Mouse (Mus musculus): ENCODE results near the gene B4galnt1.
"Not testable (repeated sequence)": the region's sequence is repeated elsewhere in the genome, so short reads cannot be mapped to it uniquely, and the experiment has no call there.

B4galnt1 gene

DNA sequence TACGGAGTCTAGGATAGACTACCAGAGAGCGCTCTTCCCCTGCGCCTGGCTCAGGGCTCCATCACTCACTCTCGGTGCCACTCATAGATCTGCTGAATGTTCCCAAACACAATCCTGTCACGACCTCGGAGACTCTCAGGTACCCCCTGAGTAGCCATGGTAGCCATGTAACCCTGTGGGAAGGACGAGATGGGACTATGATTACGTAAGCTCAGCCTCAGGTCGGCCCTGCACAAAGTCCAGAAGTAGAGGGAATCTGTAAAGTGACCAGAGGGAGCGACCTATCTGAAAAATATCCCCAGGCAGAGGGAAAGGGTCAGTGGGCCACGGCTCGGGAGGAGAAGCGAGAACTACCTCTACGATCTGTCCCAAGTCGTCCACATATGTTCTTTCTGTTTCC lies 20.5 kb downstream of the B4galnt1 start:
- in situ Hi-C loops (cut with MboI, MseI): loop anchor here (10.0 kb wide), 1 partner anchor 129 kb away; the partner anchor contains the start of gene Mars

DNA sequence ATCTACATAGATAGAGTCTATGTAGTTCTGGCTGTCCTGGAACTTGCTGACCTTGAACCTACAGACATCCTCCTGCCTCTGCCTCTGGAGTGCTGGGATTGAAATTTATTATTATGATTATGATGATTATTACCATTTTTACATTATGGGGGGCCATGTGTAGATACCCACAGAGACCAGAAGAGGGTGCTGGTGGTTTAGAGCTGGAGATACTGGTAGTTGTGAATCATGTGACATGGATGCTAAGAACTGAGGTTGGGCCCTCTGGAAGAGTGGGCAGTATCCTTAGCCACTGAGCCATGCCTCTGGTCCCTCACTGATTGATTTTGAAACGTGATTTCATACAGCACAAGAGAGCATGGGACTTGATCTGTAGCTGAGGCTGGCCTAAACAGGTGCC lies 21.4 kb downstream of the B4galnt1 start:
- in situ Hi-C loops (cut with MboI, MseI): loop anchor here (10.0 kb wide), 1 partner anchor 128 kb away; the partner anchor contains the start of gene Mars

DNA sequence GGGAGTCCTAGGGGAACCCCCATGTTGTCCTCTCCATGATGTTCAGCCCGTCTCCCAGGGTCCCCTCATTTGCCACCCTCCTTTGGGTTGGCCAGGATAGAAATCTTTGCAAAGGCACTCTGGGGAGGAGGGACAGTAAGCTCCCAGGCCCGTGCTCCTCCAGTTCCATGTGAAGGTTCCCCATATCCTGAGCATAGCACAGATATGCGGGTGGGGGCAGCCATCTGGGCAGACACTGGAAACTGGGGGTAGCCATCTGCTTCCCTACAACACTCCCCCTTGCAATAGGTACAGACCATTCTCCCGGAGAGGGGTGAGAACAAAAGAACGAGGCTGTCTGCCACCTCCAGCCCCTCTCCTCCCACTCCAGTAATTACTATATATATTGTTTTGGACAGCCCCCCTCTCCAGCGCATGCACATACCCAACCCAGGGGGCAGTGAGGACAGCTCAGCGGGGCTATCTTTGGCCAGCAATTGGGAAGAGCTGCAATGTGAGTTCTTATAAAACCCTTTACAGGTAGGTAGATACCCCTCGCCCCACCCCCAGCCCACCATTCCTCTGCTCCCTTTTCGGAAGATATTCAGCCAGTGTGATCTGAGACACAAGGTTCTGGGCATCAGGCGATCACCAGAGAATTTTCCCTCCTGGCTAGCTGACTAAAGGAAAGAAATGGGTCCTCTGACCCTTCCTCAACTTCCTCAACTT lies 22.5 kb downstream of the B4galnt1 start:
- in situ Hi-C loops (cut with MboI, MseI): loop anchor here (10.0 kb wide), 1 partner anchor 127 kb away; the partner anchor contains the start of gene Mars

DNA sequence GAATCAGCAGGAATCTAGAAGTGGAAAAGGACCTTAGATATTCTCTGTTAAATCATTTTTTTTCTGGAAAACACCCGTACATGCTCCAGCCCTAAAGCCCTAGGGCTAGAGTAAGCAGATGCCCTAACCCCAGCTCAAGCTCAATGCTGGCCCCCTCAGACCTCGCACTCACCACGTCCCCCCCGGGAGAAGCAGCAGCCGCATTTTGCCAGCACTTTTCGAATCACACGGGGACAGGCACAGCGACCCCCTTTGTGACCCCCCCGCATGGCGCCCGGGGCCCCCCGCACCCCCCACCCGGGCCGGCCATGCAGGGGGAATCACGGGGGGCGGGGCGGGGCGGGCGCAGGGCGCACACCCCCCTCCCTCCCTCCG lies 23.0 kb downstream of the B4galnt1 start:
- in situ Hi-C loops (cut with MboI, MseI): loop anchor here (10.0 kb wide), 1 partner anchor 127 kb away; the partner anchor contains the start of gene Mars

DNA sequence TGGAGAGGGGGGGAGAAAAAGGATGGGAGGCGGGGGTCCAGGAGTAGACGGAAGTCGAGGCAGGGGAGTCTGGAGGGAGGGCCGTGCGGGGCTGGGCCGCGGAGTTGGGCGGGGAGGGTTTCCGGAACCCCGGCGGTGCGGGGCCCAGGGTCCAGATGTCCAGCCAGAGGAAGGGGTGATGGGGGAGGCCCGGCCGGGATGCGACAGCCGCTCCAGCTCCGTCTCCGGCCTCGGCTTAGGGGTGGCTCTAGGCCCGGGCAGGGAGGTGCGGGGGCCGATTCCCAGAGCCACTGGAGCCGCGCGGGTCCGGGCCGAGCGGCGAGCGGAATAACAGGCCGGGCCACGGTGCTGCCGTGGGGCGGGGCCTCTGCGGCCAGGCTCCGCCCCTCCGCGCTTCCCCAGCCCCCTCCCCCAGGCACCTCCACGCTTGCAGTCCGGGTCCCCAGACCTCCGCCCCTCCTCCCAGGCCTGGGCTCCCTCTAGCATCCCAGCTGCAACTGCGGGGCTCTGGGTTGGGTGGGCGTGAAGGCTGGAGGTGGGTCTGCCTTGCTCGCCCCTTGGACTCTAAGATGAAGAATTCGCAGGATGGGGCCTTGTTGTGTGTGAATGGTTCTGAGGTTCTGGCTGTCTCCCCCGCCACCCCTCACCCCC lies 23.6 kb downstream of the B4galnt1 start:
- in situ Hi-C loops (cut with MboI, MseI): loop anchor here (10.0 kb wide), 1 partner anchor 126 kb away; the partner anchor contains the start of gene Mars

DNA sequence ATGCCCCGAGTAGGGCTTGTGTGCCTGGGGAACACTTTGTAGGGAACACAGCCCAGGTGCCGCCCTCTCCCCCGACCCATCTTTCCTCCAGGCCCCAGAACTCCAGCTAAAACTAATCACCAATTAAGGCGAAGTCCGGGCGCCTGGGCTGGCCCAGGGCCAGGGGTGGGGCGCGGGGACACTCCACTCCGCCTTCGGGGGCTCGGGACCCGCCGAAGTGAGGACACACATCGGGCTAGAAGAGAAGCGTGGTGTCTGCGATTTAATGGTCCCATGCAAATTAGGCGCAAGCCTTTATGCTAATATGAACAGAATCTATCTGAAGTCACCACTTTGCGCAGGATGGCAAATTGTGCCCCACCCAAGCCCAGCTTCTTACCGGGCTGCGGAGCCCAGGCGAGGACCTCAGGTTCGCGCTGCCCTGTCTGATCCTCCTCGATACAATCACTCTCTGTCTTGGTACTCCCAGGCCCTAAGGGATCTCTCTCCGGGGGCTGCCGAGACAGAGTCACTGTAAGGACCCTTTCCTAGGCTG lies 24.2 kb downstream of the B4galnt1 start:
- in situ Hi-C loops (cut with MboI, MseI): loop anchor here (10.0 kb wide), 1 partner anchor 126 kb away; the partner anchor contains the start of gene Mars

DNA sequence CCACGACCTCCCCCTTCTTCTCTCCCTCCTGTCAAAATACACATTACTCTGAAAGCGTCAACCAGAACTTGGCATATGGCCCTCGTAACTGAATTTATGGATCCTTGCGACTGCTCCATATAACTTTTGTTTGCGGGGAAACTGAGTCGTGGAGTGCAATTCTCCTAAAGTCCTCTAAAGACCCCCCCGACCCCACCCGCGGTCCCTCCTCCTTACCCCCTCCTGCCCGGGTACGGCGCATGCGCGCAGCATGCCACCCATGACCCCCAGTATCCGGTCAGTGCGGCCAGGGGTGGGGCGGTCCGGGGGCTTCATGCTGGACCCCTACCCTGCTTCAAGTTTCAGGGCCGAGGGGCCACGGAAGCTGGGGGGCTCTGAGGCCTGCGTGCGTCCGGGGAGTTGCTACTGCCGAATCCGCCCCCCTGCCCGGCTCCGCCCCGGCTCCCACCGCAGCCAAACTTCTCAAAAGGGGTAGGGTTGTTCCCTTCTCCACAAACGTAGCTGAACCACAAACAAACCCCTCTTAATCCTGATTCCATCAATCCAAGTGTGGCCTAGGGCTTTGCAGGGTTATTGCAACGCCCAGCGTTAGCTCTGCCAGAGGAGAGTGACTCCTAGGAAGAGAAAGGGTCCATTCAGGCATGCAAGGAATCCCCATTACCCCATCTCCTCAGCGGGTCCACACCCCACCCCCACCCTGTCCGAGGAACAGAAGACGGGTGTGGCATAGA lies 24.8 kb downstream of the B4galnt1 start, which contains the start of gene Arhgef25:
Gene Arhgef25, minus strand, starts transcription at position 433 of the 731 bp plus-strand sequence.
- in situ Hi-C loops (cut with MboI, MseI): loop anchor here (10.0 kb wide), 1 partner anchor 125 kb away; the partner anchor contains the start of gene Mars

DNA sequence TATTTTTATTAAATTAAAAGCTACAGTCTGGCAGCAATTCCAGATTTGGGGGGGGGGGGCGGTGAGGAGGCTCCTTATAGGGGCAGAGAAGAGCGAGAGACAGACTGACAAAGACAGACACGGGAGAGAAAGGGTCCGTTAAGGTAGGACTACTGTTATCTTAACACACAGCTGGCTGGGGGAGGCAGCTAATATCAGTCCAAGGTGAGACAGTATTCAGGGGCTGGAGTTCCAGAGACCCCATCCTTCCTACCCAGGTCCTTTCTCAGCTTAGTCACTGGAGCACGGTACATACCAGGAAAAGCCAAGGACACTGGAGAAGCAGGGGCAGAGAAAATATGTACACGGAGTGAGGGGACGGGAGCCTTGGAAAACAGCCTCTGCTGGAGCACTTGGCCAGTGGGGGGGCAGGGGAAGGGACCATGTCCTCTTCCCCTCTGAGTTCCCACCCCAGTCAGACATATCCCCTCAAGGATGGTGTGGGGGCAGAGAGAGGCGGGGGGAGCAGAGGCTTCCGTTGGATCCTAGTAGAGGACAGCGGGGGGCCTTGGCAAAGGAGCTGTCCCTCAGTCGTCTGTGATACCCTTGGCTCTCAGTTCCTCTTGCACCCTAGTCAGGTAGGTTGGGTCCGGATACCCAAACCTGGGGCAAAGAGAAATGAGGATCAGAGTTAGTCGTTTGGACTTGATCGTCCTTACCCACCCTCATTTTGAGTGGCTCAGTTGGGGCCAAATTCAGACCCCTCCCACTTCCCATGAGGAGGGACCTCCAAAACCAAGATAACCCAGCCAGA lies 25.6 kb downstream of the B4galnt1 start:
- in situ Hi-C loops (cut with MboI, MseI): no loop called here

DNA sequence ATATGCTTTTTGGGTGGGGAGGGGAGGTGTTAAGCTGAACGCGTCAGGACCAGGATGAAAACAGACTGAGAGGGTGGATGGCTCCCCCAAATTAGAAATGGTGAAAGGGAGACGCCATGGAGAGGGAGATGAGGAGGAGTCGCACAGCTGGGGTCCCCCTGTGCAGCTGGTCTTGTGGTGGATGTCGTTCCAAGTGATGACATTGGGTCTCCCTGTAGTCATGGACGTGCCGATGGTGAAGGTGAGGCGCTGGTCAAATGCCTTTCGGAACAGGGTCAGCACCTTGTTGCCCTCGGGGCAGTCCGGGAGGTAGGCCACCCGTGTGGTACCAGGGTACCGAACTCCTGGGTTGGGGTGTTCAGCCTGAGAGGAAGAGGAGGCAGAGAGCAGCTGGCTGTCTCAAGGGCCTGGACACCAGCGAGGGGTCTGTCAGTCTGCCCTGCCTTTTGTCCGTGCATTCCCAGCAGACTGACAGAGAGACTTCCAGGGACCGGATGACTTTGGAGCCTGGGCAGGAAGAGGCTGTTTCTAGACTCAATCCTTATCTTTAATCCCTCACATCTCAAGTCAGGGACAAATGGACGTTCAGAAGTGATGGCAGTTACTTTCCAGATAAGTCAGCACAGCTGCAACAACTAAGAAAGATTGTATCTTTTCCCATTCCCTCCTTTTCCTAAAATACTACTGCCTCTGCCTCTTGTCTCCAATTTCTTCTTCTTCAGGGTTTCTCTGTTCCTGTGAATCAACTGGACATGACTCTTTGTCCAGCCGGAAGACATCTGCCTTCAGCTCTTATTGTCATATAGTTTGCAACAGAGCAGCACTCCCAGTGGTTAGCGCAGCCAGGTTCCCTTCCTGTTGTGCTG lies 26.4 kb downstream of the B4galnt1 start:
- in situ Hi-C loops (cut with MboI, MseI): no loop called here

DNA sequence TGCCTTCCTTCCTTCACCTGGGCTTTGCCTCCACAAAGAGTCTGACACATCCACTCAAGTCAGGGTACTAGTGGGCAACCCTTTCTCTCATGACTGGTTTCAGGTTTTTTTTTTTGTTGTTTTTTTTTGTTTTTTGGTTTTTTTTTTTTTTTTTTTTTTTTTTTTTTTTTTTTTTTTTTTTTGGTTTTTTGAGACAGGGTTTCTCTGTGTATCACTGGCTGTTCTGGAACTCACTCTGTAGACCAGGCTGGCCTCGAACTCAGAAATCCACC lies 27.0 kb downstream of the B4galnt1 start:
- in situ Hi-C loops (cut with MboI, MseI): not testable (repeated sequence)

DNA sequence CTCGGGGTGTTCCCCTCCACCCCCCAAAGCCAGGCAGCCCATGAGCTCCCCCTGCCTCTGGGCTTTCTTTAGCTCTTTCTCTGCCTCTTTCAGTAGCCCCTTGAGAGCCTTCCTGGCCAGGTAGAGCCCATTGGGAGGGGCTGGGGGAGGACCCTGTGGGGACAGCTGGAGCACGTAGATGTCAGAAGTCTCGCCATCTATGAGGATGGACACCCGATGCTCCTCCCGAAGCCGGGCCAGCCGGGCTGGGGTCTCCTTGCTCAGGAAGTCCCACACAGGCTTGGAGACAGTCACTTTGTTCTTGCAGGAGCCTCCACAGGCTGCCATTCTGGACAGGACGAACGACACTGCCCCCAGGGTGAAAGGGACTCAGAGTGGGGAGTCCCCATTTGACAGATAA lies 28.0 kb downstream of the B4galnt1 start:
- in situ Hi-C loops (cut with MboI, MseI): no loop called here

DNA sequence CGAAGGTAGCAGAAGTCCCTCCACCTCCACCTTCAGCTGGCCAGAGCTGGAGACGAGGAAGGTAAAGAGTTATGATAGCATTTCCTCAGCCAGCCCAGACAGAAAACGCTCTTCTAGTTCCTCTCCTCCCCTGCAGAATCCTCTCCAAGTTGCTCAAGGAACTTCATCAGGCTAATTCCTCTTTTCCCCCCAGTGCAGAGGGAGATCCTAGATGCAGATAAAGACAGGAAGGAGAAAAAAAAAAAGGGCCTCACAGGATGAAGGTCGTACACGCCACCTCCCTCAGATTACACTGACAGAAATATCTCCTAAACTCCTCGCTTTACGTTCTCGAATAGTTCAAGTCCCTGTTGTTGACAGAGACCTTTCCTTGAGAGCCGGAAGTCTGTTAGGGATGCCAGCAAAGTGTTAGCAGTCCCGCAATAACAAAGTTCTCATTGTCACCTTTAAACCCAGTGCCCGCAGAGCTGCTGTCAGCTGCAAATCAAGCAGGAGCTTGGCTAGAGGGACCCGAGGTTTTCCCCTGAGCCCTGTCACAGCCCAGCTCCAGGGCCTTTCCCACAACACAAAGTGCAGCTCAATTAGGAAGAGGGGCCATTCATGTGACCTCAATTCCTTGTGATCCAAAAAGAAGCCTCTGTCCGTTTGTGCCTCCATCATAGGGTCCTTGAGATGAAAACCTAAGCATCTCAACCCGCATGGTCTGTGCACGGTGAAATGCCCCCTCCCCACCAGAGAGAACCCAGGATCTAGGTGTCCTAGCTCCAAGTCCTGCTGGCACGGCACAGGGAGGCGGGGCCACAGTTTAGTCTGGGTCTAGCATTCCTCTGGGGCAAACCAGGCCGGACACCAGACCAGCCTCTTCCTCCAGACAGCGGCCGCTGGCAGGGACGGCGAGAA lies 29.7 kb downstream of the B4galnt1 start:
- in situ Hi-C loops (cut with MboI, MseI): no loop called here

DNA sequence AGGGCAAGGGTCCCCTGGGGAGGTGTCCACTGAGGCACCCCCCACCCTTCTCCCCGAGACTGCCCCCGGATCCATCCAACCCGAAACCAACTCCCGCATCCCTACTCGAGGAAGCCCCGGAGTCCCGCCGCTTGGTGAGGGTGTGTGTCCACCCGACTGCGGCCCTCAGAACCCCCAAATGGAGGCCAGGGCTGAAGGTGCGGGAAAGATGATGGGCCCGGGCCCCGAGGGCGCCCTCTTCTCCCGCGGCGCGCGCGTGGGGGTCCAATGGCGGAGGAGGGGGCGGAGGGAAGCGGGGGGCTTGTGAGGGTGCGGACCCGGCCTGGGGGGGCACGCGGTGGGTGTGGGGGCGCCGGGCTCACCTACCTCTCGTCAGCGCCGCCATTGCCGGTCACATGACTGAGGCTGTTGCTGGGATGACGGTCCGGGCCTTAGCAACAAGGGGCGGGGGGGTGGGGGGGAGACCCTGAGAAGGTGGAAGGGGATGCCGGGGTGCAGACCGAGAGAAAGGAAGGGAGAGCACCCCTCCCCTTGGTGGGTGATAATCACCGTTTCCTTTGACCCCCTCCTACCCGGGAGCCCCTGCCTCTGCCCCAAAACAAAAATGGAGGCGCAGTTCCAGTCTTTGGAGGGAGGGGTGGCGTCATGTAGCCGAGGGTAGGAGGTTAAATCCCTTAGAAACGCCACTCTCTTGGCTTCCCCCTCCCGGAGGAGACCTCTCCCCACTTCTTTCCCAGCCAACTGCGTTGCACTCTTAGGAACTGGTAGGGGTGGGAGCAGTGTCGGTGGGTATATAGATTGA lies 30.5 kb downstream of the B4galnt1 start, which contains the start of gene Dtx3:
Gene Dtx3, minus strand, starts transcription at position 401 of the 802 bp plus-strand sequence.
- in situ Hi-C loops (cut with MboI, MseI): no loop called here

DNA sequence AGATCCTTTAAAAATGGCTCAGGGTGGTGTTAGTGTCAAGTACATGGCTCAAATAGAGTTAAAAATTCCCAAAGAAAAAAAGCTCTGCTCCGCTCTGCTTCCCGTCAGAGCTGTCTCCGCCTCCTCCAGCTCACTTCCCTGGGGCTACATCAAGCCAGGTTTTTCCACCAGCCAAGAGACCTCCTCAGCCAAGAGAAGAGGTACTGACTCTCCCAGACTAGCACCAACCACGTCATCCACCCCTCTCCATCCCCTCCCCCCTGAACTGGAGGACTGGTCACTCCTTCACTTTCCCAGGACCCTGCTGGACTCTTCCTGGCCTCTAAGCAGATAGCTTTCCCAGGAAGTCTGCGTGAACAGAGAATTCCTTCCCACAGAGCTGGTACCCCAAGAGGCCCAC lies 31.4 kb downstream of the B4galnt1 start:
- in situ Hi-C loops (cut with MboI, MseI): no loop called here

DNA sequence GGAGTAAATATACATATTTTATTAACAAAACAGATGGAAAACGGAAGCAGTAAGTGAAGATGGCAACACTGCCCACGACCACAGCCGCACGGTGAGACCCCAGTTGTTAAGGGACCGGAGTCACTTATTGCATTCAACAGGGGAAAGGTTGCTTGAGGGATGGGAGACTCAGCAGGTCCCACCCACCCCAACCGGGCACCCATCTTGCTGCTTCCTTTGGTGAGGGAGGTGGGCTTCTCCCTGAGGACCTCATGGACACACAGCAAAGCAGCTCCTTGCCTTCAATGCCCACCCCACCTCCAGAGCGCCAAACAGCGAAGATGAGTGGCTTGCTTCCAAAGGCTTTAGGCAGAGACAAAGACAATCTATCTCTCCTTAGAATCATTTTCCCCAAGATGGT lies 32.1 kb downstream of the B4galnt1 start:
- in situ Hi-C loops (cut with MboI, MseI): no loop called here

DNA sequence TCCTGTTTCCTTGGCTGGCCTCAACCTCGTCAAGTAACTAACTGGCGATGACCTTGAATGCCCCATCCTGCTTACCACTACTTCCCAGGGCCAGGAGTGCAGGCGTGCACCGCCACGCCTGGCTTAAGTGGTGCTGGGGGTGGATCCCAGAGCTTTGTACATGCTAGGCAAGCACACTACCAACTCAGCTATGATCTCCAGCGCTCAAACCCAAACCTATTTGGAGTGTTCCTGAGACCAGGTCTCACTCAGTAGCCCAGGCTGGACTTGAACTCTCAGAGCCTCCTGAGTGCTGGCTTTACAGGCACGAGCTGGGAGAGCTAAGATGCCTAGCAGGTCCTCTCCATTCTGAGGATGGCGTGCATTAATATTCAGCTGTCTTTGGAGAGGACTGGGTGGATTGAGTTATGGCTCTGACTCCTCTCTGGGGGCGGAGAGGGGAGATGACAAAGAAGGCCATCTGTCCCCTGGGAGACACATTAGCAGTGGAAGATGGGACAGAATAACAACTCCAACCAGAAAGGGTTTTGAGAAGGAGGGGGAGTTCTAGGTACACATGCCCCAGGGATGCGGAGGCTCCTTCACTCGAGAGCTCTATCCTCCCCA lies 32.6 kb downstream of the B4galnt1 start:
- in situ Hi-C loops (cut with MboI, MseI): no loop called here

DNA sequence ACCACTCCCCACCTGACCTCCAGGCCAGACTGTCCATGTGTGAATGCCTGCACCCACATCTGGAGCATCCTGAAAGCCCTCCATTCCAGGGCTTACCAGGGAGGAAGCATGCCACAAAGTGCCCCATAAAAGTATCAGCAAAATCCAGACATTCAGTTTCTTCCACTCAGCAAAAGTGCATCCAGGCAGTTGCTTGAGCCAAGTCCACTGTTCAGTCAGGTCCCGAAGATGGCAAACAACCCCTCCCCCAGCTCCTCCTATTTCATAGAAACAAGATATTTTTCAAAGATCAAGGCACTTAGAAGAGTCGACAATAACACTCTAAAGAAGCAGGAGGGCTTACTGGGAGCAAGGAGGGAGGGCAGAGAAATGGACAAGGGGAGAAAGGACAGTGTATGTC lies 33.5 kb downstream of the B4galnt1 start:
- in situ Hi-C loops (cut with MboI, MseI): no loop called here

DNA sequence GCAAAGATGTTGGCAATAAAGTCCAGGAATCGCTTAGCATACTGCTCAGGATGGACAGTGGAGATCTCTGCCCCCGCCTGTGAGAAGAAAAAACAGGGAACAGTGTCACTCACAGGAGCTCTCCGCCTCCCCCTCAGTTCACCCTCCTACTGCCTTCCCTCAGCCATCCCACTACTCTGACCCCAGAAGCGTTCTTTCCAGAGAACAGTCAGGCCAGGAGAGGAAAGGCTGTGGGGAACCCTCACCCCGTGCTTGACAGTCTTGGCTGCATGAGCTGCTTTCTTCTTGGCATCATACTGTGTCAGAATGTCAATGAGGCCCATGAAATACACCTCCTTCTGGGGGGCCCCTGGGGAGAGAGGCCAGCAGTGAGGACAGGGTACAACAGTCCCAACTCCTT lies 34.0 kb downstream of the B4galnt1 start:
- in situ Hi-C loops (cut with MboI, MseI): no loop called here

All from regulatory T cell (primary cell).